Mouse (Mus musculus) hindbrain, embryonic 14.5 days (tissue): ENCODE data around the gene Rin2. TPM values are rescaled to one million over a fixed set of nuclear protein-coding genes. Genes with fewer than 3 reads are reported as not detected.
"Not testable (repeated sequence)": the region's sequence is repeated elsewhere in the genome, so short reads cannot be mapped to it uniquely, and the experiment has no call there.

Experiments
- ATAC-seq: fragments of 200-750 bp; cut with Nextera tagmentation; 2 replicates; pipeline ENCODE4 v1.8.0; 2017; ENCODE audit warnings: moderate number of reproducible peaks, mild to moderate bottlenecking, moderate TSS enrichment, moderate library complexity; ENCODE audit not compliant: low FRiP score
- DNase-seq: peaks from one replicate; pipeline ENCODE4 v3.0.0-alpha.2; 2015; ENCODE audit warnings: low spot score
- H3K27ac ChIP-seq: fragments of 300-500 bp; sonication (generic); 2 replicates; pipeline ENCODE4 v1.5.1; 2014; ENCODE audit warnings: mild to moderate bottlenecking, moderate library complexity
- H3K27me3 ChIP-seq: fragments of 300-500 bp; sonication (generic); 2 replicates; pipeline ENCODE4 v1.6.1; 2014; ENCODE audit warnings: mild to moderate bottlenecking, low read length, mixed read lengths; ENCODE audit not compliant: control insufficient read depth, insufficient read depth
- H3K36me3 ChIP-seq: fragments of 300-500 bp; sonication (generic); replicated peaks from 2 replicates; pipeline ENCODE4 v1.6.1; 2014; ENCODE audit not compliant: control insufficient read depth, insufficient read depth
- H3K4me1 ChIP-seq: fragments of 300-500 bp; sonication (generic); replicated peaks from 2 replicates; pipeline ENCODE4 v1.6.1; 2014; ENCODE audit warnings: antibody characterized with exemption, low read length, mixed read lengths; ENCODE audit not compliant: control insufficient read depth, insufficient read depth
- H3K4me2 ChIP-seq: fragments of 300-500 bp; sonication (generic); replicated peaks from 2 replicates; pipeline ENCODE4 v1.6.1; 2014; ENCODE audit warnings: mild to moderate bottlenecking, moderate library complexity
- H3K4me3 ChIP-seq: fragments of 300-500 bp; sonication (generic); replicated peaks from 2 replicates; pipeline ENCODE4 v1.5.1; 2014; ENCODE audit warnings: mild to moderate bottlenecking, low read length
- H3K9ac ChIP-seq: fragments of 300-500 bp; sonication (generic); 2 replicates; pipeline ENCODE4 v1.6.1; 2014
- H3K9me3 ChIP-seq: fragments of 300-500 bp; sonication (generic); 2 replicates; pipeline ENCODE4 v1.6.1; 2016; ENCODE audit warnings: low read length; ENCODE audit not compliant: control insufficient read depth
- WGBS: fragments of 180-500 bp; shearing (Covaris S2); extraction: QIAGEN DNeasy Blood & Tissue Kit; methylation state at CpG from one replicate; pipeline ENCODE4 v1.1.7; 2014; 5-methylcytosine and 5-hydroxymethylcytosine counted together
- polyA plus RNA-seq: library from polyadenylated mRNA; unstranded; fragments of >200 nt; fragmentation: Nextera tagmentation; extraction: Ambion mirVana; gene quantifications from 2 replicates; pipeline ENCODE4 v1.2.1, GENCODE M21; 2014

The Rin2 gene
- polyA plus RNA-seq, 1 experiment from 2014 or later, result 17.1 TPM

- H3K27ac ChIP-seq, result no peak within 1 kb of the TSS
- 0 out of 2 replicates have a peak within 1 kb of the TSS, but pooled peaks have one; percentile 96 for H3K9ac ChIP-seq
- DNase-seq, result no peak
- peak within 1 kb of the TSS; percentile 100 for H3K4me3 ChIP-seq
- H3K9me3 ChIP-seq, result no peaks in the 10 kb centered on the region
- 91% methylated on average over 6 of the region's 6 CpGs for WGBS
- H3K36me3 ChIP-seq, result peaks cover 7% of the 10 kb centered on the region; the same call in 1 of the 2 replicates
- H3K27me3 ChIP-seq, result no peaks in the 10 kb centered on the region
- ATAC-seq, result no peak
- peaks cover 17% of the 10 kb centered on the region for H3K4me1 ChIP-seq
- peak within 1 kb of the TSS; percentile 81 for H3K4me2 ChIP-seq
Observed at GRCm38 (mm10) chr2:145901861-145902260, 226.8 kb downstream of the Rin2 start, which contains the start of gene Naa20. Gene Naa20 (plus strand): TSS chr2:145902099.

- no peaks in the 10 kb centered on the region for H3K9me3 ChIP-seq
- ATAC-seq (peak; percentile 97), DNase-seq (peak; percentile 93)
- H3K4me3 ChIP-seq, result peak overlapping the region; percentile 100
- peak overlapping the region; percentile 80 for H3K27ac ChIP-seq
- peaks cover 12% of the 10 kb centered on the region; the same call in 1 of the 2 replicates for H3K36me3 ChIP-seq
- H3K27me3 ChIP-seq, result no peaks in the 10 kb centered on the region
- peaks cover 17% of the 10 kb centered on the region for H3K4me1 ChIP-seq
- peak overlapping the region; percentile 96 for H3K9ac ChIP-seq
- WGBS, result under 1% methylated on average over 66 of the region's 68 CpGs
- H3K4me2 ChIP-seq, result peak overlapping the region; percentile 81
Observed at GRCm38 (mm10) chr2:145903061-145903901, 228.3 kb downstream of the Rin2 start.

- H3K4me3 ChIP-seq, result peak overlapping the region; percentile 100
- H3K27ac ChIP-seq, result no peak overlapping the region
- no peaks in the 10 kb centered on the region for H3K27me3 ChIP-seq
- H3K4me1 ChIP-seq, result peaks cover 17% of the 10 kb centered on the region
- WGBS, result 42% methylated on average over 12 of the region's 12 CpGs
- no peaks in the 10 kb centered on the region for H3K9me3 ChIP-seq
- peaks cover 17% of the 10 kb centered on the region; the same call in 1 of the 2 replicates for H3K36me3 ChIP-seq
- DNase-seq (no peak), ATAC-seq (no peak)
- H3K9ac ChIP-seq, result peak overlapping the region; percentile 96
- H3K4me2 ChIP-seq, result peak overlapping the region; percentile 81
Observed at GRCm38 (mm10) chr2:145903983-145904616, 229.1 kb downstream of the Rin2 start.

- H3K9ac ChIP-seq, result no peak overlapping the region
- H3K27me3 ChIP-seq, result no peaks in the 10 kb centered on the region
- H3K4me3 ChIP-seq, result no peak overlapping the region
- H3K4me1 ChIP-seq, result peaks cover 17% of the 10 kb centered on the region
- no peaks in the 10 kb centered on the region for H3K9me3 ChIP-seq
- WGBS, result 85% methylated on average over 6 of the region's 6 CpGs
- DNase-seq (no peak), ATAC-seq (no peak)
- H3K4me2 ChIP-seq, result no peak overlapping the region
- no peak overlapping the region for H3K27ac ChIP-seq
- peaks cover 28% of the 10 kb centered on the region for H3K36me3 ChIP-seq
Observed at GRCm38 (mm10) chr2:145905156-145905555, 230.1 kb downstream of the Rin2 start.

GRCm38 (mm10) chr2:145905884-145906283 is 230.9 kb downstream of the Rin2 start:
- H3K27ac ChIP-seq, H3K4me3 ChIP-seq, H3K4me2 ChIP-seq, H3K9ac ChIP-seq, ATAC-seq, H3K27me3 ChIP-seq, H3K9me3 ChIP-seq, DNase-seq: not testable (repeated sequence)
- Histone ChIP-seq H3K4me1 (peaks cover 17% of the 10 kb centered on the region), H3K36me3 (peaks cover 35% of the 10 kb centered on the region)
- 34% methylated on average over 4 of the region's 4 CpGs for WGBS

- 91% methylated on average over 8 of the region's 8 CpGs for WGBS
- Histone ChIP-seq H3K9ac (no peak overlapping the region), H3K4me1 (no peaks in the 10 kb centered on the region), H3K4me2 (no peak overlapping the region), H3K27me3 (no peaks in the 10 kb centered on the region), H3K9me3 (no peaks in the 10 kb centered on the region), H3K4me3 (no peak overlapping the region), H3K27ac (no peak overlapping the region), H3K36me3 (peaks cover 94% of the 10 kb centered on the region)
- DNase-seq (no peak), ATAC-seq (no peak)
Observed at GRCm38 (mm10) chr2:145920941-145921650, 246.1 kb downstream of the Rin2 start.

- H3K4me3 ChIP-seq, result peak within 1 kb of the TSS; percentile 75
- DNase-seq, result peak; percentile 96
- peak; percentile 99 for ATAC-seq
- H3K9me3 ChIP-seq, result no peaks in the 10 kb centered on the region
- 0 out of 2 replicates have a peak within 1 kb of the TSS, but pooled peaks have one; percentile 45 for H3K27ac ChIP-seq
- H3K4me2 ChIP-seq, result peak within 1 kb of the TSS; percentile 75
- peaks cover 32% of the 10 kb centered on the region for H3K36me3 ChIP-seq
- no peaks in the 10 kb centered on the region for H3K27me3 ChIP-seq
- peaks cover 6% of the 10 kb centered on the region for H3K4me1 ChIP-seq
- peak within 1 kb of the TSS; percentile 62 for H3K9ac ChIP-seq
- under 1% methylated on average over 61 of the region's 61 CpGs for WGBS
Observed at GRCm38 (mm10) chr2:145934339-145935231, 259.6 kb downstream of the Rin2 start, which contains the start of the genes Cfap61 and Crnkl1. Gene Cfap61 (plus strand): TSS chr2:145934784. Gene Crnkl1 (minus strand): TSS chr2:145935014.

GRCm38 (mm10) chr2:145936975-145937374 is 262.0 kb downstream of the Rin2 start:
- Histone ChIP-seq H3K4me2 (no peak overlapping the region), H3K27ac (no peak overlapping the region), H3K27me3 (no peaks in the 10 kb centered on the region), H3K4me1 (peaks cover 6% of the 10 kb centered on the region), H3K4me3 (no peak overlapping the region), H3K9ac (no peak overlapping the region), H3K36me3 (peaks cover 10% of the 10 kb centered on the region), H3K9me3 (no peaks in the 10 kb centered on the region)
- DNase-seq, result no peak
- 81% methylated on average over 8 of the region's 8 CpGs for WGBS
- ATAC-seq, result no peak
